Mouse (Mus musculus) megakaryocyte, embryonic 14.5 days (primary cell): ENCODE results near the gene Ampd2.

Experiments
- FLI1 ChIP-seq: IDR thresholded peaks from 2 replicates; pipeline ENCODE4 v1.6.1; 2012; ENCODE audit warnings: low read length, inconsistent platforms, mixed read lengths
- GATA1 ChIP-seq: IDR thresholded peaks from 3 replicates; pipeline ENCODE4 v1.6.1; 2012; ENCODE audit warnings: mixed read lengths, low read length, inconsistent platforms, borderline replicate concordance

- TF ChIP-seq GATA1: no peak
- TF ChIP-seq FLI1: no peak
These were observed 15.6 kb upstream of the Ampd2 start for GRCm38 (mm10) chr3:108102075-108102474.
